Mouse (Mus musculus) small intestine, adult 10 weeks (tissue): Measurements from ENCODE around the gene Angpt4. TPM values are rescaled to one million over a fixed set of nuclear protein-coding genes. Genes with fewer than 3 reads are reported as not detected.

Experiments
- polyA plus RNA-seq: library from polyadenylated mRNA; stranded (reverse); fragments of 350-450 nt; fragmentation: Illumina TruSeq; extraction: RNeasy Lipid Tissue Mini Kit (QIAGEN cat#74804); gene quantifications from one replicate; pipeline ENCODE4 v1.2.3, GENCODE M21; 2014; ENCODE audit warnings: low replicate concordance

Gene Angpt4
- not detected for polyA plus RNA-seq

DNA sequence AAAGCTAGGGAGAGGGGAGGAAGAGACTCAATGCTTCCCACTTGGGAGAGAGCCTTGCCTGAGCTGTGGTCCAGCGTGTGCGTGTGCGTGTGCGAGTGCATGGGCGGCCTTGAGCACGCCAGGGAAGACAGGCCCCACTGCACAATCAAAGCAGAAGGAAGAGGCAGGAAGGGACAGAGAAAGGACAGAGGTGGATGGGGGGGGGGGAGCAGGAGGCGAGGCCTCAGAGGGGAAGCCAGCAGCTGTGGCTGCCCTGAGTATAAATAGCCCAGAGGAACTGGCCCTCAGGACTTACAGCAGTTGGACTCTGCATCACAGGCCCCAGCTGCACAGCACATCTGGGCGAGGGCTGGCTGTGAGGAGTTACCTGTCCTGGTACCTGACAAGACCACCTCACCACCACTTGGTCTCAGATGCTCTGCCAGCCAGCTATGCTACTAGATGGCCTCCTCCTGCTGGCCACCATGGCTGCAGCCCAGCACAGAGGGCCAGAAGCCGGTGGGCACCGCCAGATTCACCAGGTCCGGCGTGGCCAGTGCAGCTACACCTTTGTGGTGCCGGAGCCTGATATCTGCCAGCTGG, at the start of gene Angpt4:
Angpt4 (plus strand) TSS at position 292 of the 582 bp plus-strand sequence.

DNA sequence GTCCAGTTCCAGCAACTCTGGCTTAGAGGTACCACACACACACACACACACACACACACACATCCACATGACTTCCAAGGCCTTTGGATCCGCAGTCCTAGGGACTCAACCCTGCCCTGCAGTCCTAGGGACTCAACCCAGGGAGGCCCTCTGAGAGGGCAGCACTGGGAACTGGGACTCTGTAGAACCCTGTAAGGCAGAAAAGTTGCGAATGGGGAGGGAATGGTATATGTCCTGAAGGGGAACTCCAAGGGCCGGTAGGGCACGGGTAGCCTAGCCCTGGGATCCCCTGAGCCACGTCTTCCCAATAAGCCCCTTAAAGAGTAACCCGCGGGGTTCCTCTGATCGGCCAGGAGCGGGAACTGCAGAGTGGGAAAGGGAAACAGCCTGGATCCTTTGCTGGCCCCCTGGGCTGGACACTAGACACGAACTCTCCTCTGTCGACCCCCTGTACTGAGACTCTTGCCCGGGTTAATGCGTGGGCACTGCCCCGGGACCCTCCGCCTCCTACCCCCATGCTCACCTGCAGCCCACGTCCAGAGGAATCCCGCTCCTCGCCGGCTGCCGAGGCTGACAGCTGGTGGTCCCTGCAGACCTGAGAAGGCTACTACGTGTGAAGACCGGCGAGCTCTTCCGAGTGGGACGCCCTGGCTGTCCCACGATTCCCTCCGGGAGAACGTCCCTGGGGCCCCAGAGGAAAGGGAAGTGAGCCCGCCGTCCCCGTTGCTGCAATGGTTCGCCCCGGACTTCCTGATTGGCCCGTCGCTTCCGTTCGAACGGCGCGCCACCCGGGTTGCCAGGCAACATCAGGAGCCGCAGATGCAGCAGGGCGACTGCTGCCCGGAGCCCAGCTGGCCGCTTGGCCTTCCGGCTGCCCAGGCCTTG, 68.7 kb downstream of the Angpt4 start, which contains the start of gene Fam110a:
Fam110a (minus strand) TSS at position 750 of the 885 bp plus-strand sequence.

Other genes starting within 250 kb of the Angpt4 start
- gene Rad21l, start 242.7 kb upstream of the Angpt4 start, polyA plus RNA-seq, result 0.59 TPM
- gene Tmem74b, start 209.2 kb upstream of the Angpt4 start, polyA plus RNA-seq, result not detected
- 7.7 TPM for gene Psmf1, start 167.0 kb upstream of the Angpt4 start, polyA plus RNA-seq
- gene Rspo4, start 68.3 kb upstream of the Angpt4 start, polyA plus RNA-seq, result not detected
- gene Fam110a, start 69.0 kb downstream of the Angpt4 start, polyA plus RNA-seq, result 0.33 TPM
- 4.6 TPM for gene Slc52a3, start 85.3 kb downstream of the Angpt4 start, polyA plus RNA-seq
- gene Scrt2, start 170.3 kb downstream of the Angpt4 start, polyA plus RNA-seq, result not detected
- 74.8 TPM for gene Srxn1, start 194.3 kb downstream of the Angpt4 start, polyA plus RNA-seq
- gene Tcf15, start 232.4 kb downstream of the Angpt4 start, polyA plus RNA-seq, result not detected